Mouse (Mus musculus) urinary bladder, postnatal 4 days (tissue): Measurements from ENCODE around the gene Uhrf1bp1.

ENCODE experiments used
- DNase-seq, 2 experiments: peaks; one replicate each; pipeline ENCODE4 v3.0.0; 2021 to 2022; ENCODE audit warnings: low spot score in 2 of 2

Uhrf1bp1 gene

DNA sequence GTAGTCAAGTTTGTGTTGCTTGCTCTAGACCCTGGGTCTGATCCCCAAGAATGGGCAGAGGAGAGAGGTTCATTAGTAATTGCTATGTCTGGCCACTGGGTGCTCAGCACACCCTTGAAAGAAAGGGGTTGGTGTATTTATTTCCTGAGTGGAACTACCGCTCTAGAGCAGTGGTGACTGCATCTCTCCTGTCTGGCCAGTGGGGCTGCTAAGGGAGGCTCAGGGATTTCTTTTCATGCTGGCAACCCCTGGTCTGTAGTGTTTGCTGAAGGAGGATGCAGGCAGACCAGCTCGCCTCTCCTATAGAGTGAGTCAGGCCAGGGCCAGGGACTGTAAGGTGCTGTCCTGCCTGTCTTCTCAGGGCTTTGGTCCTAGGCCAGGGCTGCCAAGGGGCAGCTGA lies 90.9 kb downstream of the Uhrf1bp1 start:
- DNase-seq = no peak
